Mouse (Mus musculus) urinary bladder, postnatal 25 days (tissue): ENCODE measurements around the gene Tmem169.

Source experiments
- DNase-seq: peaks from one replicate; pipeline ENCODE4 v3.0.0; 2022; ENCODE audit warnings: low spot score

Gene Tmem169

DNA sequence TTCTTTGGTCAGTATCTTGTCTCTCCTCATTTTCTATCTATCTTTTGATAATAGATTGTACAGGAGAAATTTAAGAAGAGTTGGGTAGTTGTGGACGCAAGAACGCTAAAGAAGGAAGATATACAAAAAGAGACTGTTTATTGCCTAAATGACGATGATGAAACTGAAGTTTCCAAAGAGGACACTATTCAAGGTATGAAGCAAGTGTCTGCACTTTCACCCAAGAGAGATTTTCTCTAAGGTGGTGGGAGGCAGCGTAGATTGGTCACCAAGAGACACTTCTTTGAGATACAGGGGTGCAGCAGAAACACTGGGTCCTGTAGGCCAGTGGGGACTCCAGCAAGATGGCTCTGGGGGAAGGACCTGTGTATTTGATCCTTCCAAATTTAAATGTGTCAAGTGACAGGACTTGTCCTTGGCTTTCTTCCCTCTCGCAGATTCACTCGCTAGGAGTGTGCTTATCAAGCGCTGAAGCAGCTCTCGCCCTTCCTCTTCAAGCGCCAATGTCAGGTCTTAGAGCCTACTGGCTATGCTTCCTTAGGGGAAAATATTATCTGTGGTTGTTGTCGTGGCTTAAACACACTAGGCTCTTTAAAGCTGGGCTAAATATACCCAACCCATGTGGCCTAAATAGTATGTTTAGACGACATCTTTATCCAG lies 42.1 kb downstream of the Tmem169 start:
- DNase-seq: no peak

DNA sequence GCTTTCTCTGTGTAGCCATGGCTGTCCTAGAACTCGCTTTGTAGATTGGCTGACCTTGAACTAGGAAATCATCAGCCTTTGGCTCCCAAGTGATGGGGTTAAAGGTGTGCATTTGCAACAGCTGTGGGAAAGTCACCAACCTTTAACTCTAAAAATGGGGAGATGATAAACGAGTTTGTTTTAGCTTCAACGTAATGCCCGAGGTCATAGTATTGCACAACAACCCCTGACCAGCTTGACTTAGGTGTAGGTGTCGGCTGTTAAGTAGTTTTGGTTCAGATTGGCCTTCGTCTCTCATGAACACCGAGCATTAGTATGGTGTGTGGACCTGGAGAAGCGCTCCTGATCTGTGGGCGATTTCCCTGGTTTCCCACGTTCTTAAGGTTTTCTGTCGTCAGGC lies 50.6 kb downstream of the Tmem169 start:
- DNase-seq: no peak

DNA sequence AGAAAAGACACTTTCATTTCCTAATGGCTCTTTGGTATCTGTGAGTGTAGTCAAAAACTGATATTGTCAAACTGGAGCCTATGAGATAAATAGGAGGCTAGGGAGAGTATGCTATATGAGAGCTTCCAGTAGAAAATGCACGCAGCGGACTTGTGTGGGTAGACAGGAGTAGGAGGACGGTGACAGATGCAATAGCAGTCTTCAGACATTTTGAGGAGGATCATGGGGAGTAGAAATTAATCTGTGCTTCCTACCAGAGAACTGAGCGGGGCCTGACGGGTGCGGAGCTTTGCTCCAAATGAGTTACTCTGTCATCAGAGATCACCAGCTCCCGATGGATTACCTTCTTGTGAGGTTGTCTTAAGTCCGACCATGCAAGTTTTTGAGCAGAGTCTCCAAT lies 52.6 kb downstream of the Tmem169 start:
- DNase-seq: no peak

DNA sequence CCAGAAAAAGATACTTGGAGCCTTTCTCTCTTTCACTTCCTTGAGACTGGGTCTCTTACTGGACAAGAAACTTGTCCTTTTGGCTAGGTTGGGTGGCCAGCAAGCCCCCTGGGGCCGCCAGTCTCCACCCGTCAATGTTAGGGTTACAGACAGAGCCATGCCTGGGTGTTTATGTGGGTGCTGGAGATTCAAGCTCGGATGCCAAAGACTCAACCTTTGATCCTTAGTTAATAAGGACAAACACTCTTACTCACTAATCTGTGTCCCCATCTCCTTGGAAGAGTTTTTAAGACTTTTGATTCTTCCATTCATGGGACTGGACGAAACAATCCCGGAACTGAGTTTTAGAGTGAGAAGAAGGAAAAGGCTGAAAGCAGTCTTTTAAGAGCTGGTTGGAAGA lies 54.2 kb downstream of the Tmem169 start:
- DNase-seq: no peak

DNA sequence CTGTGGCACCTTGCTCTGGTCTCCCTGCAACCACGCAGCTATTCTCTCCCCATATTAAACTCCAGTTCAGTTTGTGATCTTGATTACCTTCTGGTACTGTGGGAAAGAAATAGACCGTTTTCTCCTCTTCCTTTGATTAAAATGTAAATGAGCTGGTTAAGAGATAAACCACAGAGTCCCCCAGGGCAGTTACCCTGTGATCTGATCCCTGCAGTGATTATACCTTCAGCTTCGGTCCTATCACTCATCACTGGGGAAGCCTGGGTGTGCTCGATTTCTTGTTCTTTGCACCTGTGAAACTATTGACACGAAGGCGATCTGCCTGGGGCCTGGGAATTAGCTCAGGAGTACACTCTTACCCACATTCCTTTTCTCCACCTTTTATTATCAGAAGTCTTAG lies 63.7 kb downstream of the Tmem169 start:
- DNase-seq: no peak
